Mouse (Mus musculus) hindbrain, embryonic 14.5 days (tissue): ENCODE data around the gene Rad51b. TPM values are rescaled to one million over a fixed set of nuclear protein-coding genes. Genes with fewer than 3 reads are reported as not detected.

Source experiments
- ATAC-seq: fragments of 200-750 bp; cut with Nextera tagmentation; 2 replicates; pipeline ENCODE4 v1.8.0; 2017; ENCODE audit warnings: moderate number of reproducible peaks, mild to moderate bottlenecking, moderate TSS enrichment, moderate library complexity; ENCODE audit not compliant: low FRiP score
- DNase-seq: peaks from one replicate; pipeline ENCODE4 v3.0.0-alpha.2; 2015; ENCODE audit warnings: low spot score
- H3K27ac ChIP-seq: fragments of 300-500 bp; sonication (generic); 2 replicates; pipeline ENCODE4 v1.5.1; 2014; ENCODE audit warnings: mild to moderate bottlenecking, moderate library complexity
- H3K27me3 ChIP-seq: fragments of 300-500 bp; sonication (generic); 2 replicates; pipeline ENCODE4 v1.6.1; 2014; ENCODE audit warnings: mild to moderate bottlenecking, low read length, mixed read lengths; ENCODE audit not compliant: control insufficient read depth, insufficient read depth
- H3K36me3 ChIP-seq: fragments of 300-500 bp; sonication (generic); replicated peaks from 2 replicates; pipeline ENCODE4 v1.6.1; 2014; ENCODE audit not compliant: control insufficient read depth, insufficient read depth
- H3K4me1 ChIP-seq: fragments of 300-500 bp; sonication (generic); replicated peaks from 2 replicates; pipeline ENCODE4 v1.6.1; 2014; ENCODE audit warnings: antibody characterized with exemption, low read length, mixed read lengths; ENCODE audit not compliant: control insufficient read depth, insufficient read depth
- H3K4me2 ChIP-seq: fragments of 300-500 bp; sonication (generic); replicated peaks from 2 replicates; pipeline ENCODE4 v1.6.1; 2014; ENCODE audit warnings: mild to moderate bottlenecking, moderate library complexity
- H3K4me3 ChIP-seq: fragments of 300-500 bp; sonication (generic); replicated peaks from 2 replicates; pipeline ENCODE4 v1.5.1; 2014; ENCODE audit warnings: mild to moderate bottlenecking, low read length
- H3K9ac ChIP-seq: fragments of 300-500 bp; sonication (generic); 2 replicates; pipeline ENCODE4 v1.6.1; 2014
- H3K9me3 ChIP-seq: fragments of 300-500 bp; sonication (generic); 2 replicates; pipeline ENCODE4 v1.6.1; 2016; ENCODE audit warnings: low read length; ENCODE audit not compliant: control insufficient read depth
- WGBS: fragments of 180-500 bp; shearing (Covaris S2); extraction: QIAGEN DNeasy Blood & Tissue Kit; methylation state at CpG from one replicate; pipeline ENCODE4 v1.1.7; 2014; 5-methylcytosine and 5-hydroxymethylcytosine counted together
- polyA plus RNA-seq: library from polyadenylated mRNA; unstranded; fragments of >200 nt; fragmentation: Nextera tagmentation; extraction: Ambion mirVana; gene quantifications from 2 replicates; pipeline ENCODE4 v1.2.1, GENCODE M21; 2014

Rad51b gene
- polyA plus RNA-seq, 1 experiment from 2014 or later, result 1.5 TPM

DNA sequence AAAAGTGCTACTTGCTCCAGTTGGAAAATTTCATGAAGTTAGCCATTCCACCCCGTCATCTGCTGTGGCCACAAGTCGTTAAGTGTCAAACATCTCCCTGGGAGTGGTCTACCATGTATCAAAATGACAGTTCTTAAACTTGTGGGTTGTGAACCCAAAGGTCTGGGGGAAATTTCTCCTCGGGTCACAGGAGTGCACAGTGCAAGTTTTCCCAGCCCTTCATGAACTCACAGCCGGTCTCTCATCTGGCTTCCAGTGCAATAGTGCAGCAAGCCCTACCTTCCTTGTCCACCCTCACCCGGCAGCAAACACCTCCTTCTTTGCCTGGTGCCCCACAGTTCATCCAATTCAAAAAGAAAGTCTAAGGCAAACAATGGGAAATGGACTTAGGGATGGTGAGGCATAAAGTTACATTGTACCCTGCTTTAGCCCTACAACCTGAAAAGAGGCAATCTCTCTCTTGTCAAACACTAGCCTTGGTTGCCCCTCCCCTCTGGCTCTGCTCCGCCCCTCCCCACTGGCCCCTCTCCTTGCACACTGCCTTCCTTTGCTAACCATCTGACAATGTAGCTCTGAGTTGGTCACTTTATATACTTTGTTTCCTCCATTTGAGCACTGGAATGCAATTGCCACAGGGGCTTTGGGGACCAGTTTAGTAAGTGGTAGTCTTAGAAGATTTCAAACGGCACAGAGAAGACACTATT lies 390.8 kb downstream of the Rad51b start:
- H3K4me2 ChIP-seq, result no peak overlapping the region
- H3K4me1 ChIP-seq, result no peaks in the 10 kb centered on the region
- no peak overlapping the region for H3K4me3 ChIP-seq
- H3K9ac ChIP-seq, result no peak overlapping the region
- no peaks in the 10 kb centered on the region for H3K27me3 ChIP-seq
- no peaks in the 10 kb centered on the region for H3K36me3 ChIP-seq
- no peaks in the 10 kb centered on the region for H3K9me3 ChIP-seq
- 66% methylated on average over 7 of the region's 7 CpGs for WGBS
- no peak for ATAC-seq
- DNase-seq, result no peak
- no peak overlapping the region for H3K27ac ChIP-seq

GRCm38 (mm10) chr12:79689299-79689698 lies 392.2 kb downstream of the Rad51b start:
- Histone ChIP-seq H3K9ac (no peak overlapping the region), H3K27me3 (no peaks in the 10 kb centered on the region), H3K4me3 (no peak overlapping the region), H3K27ac (no peak overlapping the region), H3K4me2 (no peak overlapping the region), H3K4me1 (no peaks in the 10 kb centered on the region), H3K36me3 (no peaks in the 10 kb centered on the region), H3K9me3 (no peaks in the 10 kb centered on the region)
- 71% methylated on average over 8 of the region's 8 CpGs for WGBS
- DNase-seq (no peak), ATAC-seq (no peak)

DNA sequence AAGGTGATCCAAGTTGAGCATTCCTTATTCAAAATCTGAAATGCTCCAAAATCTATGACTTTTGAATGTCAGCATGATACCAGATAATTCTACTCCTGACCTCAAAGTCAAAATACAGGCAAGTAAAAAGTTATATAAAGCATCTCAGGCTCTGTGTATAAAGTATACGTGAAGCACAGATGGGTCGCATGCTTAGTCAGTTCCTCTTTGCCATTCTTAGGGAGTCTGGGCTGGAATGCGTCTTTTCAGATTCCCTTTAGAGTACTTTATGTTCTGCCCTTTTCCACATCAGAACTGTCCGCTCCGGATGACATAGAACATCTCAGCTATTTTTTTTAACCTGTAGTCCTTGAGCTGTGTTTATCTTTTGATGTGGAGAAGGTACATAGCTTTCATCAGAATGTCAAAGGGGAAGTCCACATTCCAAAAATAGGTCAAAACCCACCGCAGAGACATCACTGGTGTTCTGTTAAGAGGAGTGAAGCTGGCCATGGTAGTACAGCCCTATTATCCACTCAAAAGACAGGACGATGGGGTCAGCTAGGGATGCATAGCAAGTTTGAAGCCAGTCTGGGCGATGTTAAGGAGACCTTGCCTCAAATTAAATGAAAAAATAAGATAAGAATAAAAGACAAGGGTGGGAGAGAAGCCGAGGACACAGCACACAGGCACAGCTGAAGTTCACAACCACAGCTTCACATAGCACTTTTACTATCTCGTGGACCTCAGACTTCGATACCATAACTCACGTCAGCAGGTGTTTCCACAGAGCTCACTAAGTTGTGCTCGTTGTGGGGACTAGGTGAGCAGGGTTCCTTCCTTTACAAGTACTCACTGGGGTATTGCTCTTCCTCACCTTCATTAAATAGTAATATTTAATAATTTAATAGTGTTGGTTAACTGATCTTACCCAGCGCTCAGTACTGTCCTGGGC lies 395.1 kb downstream of the Rad51b start:
- H3K36me3 ChIP-seq, result no peaks in the 10 kb centered on the region
- H3K27me3 ChIP-seq, result no peaks in the 10 kb centered on the region
- no peaks in the 10 kb centered on the region for H3K9me3 ChIP-seq
- DNase-seq, result no peak
- H3K4me2 ChIP-seq, result no peak overlapping the region
- no peak overlapping the region for H3K9ac ChIP-seq
- WGBS, result 93% methylated on average over 14 of the region's 14 CpGs
- H3K4me3 ChIP-seq, result no peak overlapping the region
- ATAC-seq, result no peak
- H3K4me1 ChIP-seq, result no peaks in the 10 kb centered on the region
- H3K27ac ChIP-seq, result no peak overlapping the region

GRCm38 (mm10) chr12:79695832-79696434 lies 398.9 kb downstream of the Rad51b start:
- WGBS, result 44% methylated on average over 3 of the region's 3 CpGs
- no peak overlapping the region for H3K27ac ChIP-seq
- no peaks in the 10 kb centered on the region for H3K36me3 ChIP-seq
- DNase-seq (no peak), ATAC-seq (no peak)
- no peaks in the 10 kb centered on the region for H3K9me3 ChIP-seq
- no peak overlapping the region for H3K9ac ChIP-seq
- H3K4me3 ChIP-seq, result no peak overlapping the region
- H3K4me2 ChIP-seq, result no peak overlapping the region
- H3K27me3 ChIP-seq, result no peaks in the 10 kb centered on the region
- no peaks in the 10 kb centered on the region for H3K4me1 ChIP-seq

DNA sequence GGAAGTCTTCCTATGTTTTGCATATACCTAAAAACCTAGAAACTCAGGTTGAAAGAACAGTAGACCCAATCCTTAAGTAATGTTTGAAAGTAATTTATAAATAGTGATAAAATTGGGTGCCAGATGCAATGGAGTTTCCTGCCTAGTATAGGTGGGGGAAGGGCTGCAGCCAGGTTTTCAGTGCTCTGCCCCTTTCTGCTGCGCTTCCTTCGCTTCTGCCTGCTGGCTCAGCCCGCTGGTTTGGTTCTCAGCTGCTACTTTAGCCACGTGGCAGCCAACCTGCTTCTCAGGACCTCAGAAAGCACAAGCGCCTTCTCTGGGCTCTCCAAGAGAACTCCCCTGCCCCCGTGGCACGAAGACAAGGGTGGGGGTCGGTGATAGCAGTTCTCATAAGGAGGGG lies 406.5 kb downstream of the Rad51b start:
- H3K9ac ChIP-seq, result no peak overlapping the region
- DNase-seq (no peak), ATAC-seq (no peak)
- no peak overlapping the region for H3K4me2 ChIP-seq
- H3K27ac ChIP-seq, result no peak overlapping the region
- H3K4me1 ChIP-seq, result peaks cover 31% of the 10 kb centered on the region
- H3K4me3 ChIP-seq, result no peak overlapping the region
- 40% methylated on average over 8 of the region's 8 CpGs for WGBS
- no peaks in the 10 kb centered on the region for H3K9me3 ChIP-seq
- no peaks in the 10 kb centered on the region for H3K36me3 ChIP-seq
- H3K27me3 ChIP-seq, result no peaks in the 10 kb centered on the region

- H3K4me1 ChIP-seq, result peaks cover 32% of the 10 kb centered on the region
- 42% methylated on average over 11 of the region's 11 CpGs for WGBS
- DNase-seq, result no peak
- ATAC-seq, result no peak
- H3K9me3 ChIP-seq, result no peaks in the 10 kb centered on the region
- no peak overlapping the region for H3K9ac ChIP-seq
- no peaks in the 10 kb centered on the region for H3K36me3 ChIP-seq
- H3K27me3 ChIP-seq, result no peaks in the 10 kb centered on the region
- H3K4me3 ChIP-seq, result no peak overlapping the region
- no peak overlapping the region for H3K27ac ChIP-seq
- no peak overlapping the region for H3K4me2 ChIP-seq
These were observed 408.6 kb downstream of the Rad51b start for GRCm38 (mm10) chr12:79705501-79706266.

DNA sequence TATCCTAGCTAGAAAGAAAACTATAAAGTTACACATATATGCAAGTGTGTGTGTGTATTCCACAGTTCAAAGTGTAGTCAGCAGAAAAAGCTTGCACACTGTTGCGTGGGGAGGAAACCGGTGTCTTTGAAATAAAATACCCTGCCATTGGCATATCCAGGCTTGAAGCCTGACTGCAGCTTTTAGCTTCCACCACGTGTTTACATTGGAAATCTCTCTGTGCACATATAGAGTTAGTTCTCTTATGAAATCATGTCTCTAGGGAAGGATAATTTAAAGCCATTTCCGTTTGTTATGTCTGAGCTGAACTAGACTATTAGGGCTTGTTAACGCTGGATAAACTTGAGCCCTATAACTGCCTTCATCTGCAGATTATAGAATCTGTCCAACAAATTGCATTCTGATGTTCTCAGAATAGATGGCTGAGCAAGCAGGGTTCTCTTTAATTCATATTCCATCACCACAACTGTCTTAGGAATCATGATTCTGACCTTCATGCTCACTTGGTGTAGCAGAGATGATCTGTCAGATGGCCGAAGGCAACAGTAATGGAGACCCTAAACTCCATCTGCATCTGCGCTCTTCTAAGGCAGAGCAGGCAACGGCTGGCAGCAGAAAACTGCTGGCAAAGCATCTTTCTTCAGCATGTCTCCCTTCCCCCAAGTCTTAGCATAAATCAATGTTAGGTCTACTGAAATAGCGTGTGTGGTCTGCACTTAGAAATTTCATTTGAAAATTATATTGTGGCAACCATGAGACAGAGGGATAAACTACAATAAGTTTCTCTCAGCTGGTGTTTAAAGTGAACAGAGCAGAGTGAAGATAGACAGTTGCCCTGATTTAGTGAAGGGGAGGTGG lies 410.7 kb downstream of the Rad51b start:
- WGBS, result 51% methylated on average over 9 of the region's 9 CpGs
- H3K4me1 ChIP-seq, result peaks cover 32% of the 10 kb centered on the region
- no peak; the same call in 1 of the 2 replicates for ATAC-seq
- H3K36me3 ChIP-seq, result no peaks in the 10 kb centered on the region
- no peak overlapping the region for H3K4me2 ChIP-seq
- no peaks in the 10 kb centered on the region for H3K27me3 ChIP-seq
- DNase-seq, result no peak
- no peak overlapping the region for H3K9ac ChIP-seq
- H3K9me3 ChIP-seq, result no peaks in the 10 kb centered on the region
- H3K4me3 ChIP-seq, result no peak overlapping the region
- H3K27ac ChIP-seq, result peak overlapping the region; percentile 49; the same call in 1 of the 2 replicates

- H3K27ac ChIP-seq, result peak overlapping the region; percentile 49; the same call in 1 of the 2 replicates
These were observed 411.3 kb downstream of the Rad51b start for GRCm38 (mm10) chr12:79708423-79708733.

More at GRCm38 (mm10) chr12:79708423-79708733, 411.3 kb downstream of the Rad51b start:
- H3K4me3 ChIP-seq, result no peak overlapping the region
- H3K9ac ChIP-seq, result no peak overlapping the region
- DNase-seq (no peak), ATAC-seq (no peak; the same call in 1 of the 2 replicates)
- H3K9me3 ChIP-seq, result no peaks in the 10 kb centered on the region
- no peak overlapping the region for H3K4me2 ChIP-seq
- 40% methylated on average over 5 of the region's 5 CpGs for WGBS
- H3K27me3 ChIP-seq, result no peaks in the 10 kb centered on the region
- peaks cover 32% of the 10 kb centered on the region for H3K4me1 ChIP-seq
- H3K36me3 ChIP-seq, result no peaks in the 10 kb centered on the region
